Mouse (Mus musculus) E14TG2a.4 (cell line): ENCODE results near the gene Stk26.

ENCODE experiments used
- CTCF ChIP-seq: conservative IDR thresholded peaks from 2 replicates; pipeline ENCODE4 v1.5.1; 2014; ENCODE audit warnings: low read length
- NANOG ChIP-seq: IDR thresholded peaks from 2 replicates; pipeline ENCODE4 v1.6.1; 2014; ENCODE audit warnings: borderline replicate concordance, low read length, mixed read lengths
- POU5F1 ChIP-seq: IDR thresholded peaks from 2 replicates; pipeline ENCODE4 v1.6.1; 2014; ENCODE audit warnings: low read length, borderline replicate concordance

DNA sequence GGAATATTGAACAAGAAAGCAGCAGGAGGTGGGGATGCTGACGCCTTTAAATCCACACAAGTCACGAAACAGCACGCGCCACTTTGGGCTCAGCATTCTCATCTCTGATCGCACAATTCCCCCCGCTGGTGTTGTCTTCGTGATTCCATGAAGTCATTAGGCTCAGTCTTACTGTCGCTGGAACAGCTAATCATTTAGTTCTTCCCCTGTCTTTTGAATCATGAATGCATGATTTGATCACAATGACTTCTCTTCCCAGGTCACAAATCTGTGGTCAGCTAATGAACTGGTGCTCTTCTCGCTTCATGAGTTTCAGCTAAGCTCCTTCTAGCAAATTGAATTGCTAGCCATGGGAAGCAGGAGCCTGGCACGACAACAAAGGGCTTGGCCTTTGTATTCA lies 42.3 kb upstream of the Stk26 start:
- TF ChIP-seq CTCF, result no peak
- TF ChIP-seq POU5F1, result no peak
- TF ChIP-seq NANOG, result no peak
